Mouse (Mus musculus) ES-Bruce4 (cell line): ENCODE measurements around the gene Emp3.
"Not testable (repeated sequence)": the region's sequence is repeated elsewhere in the genome, so short reads cannot be mapped to it uniquely, and the experiment has no call there.

Experiments
- CTCF ChIP-seq: IDR thresholded peaks from one replicate; pipeline ENCODE4 v1.8.1; 2011; ENCODE audit warnings: low read depth, low read length
- EP300 ChIP-seq: IDR thresholded peaks from 2 replicates; pipeline ENCODE4 v1.6.1; 2011; ENCODE audit warnings: low read depth, low read length; ENCODE audit not compliant: insufficient read depth
- POLR2A ChIP-seq: IDR thresholded peaks from one replicate; pipeline ENCODE4 v1.8.1; 2011; ENCODE audit warnings: low read length; ENCODE audit not compliant: insufficient read depth

GRCm38 (mm10) chr7:45933766-45934165 lies 12.6 kb upstream of the Emp3 start:
- not testable (repeated sequence) for TF ChIP-seq CTCF, POLR2A, EP300
